Mouse (Mus musculus) embryonic facial prominence, embryonic 10.5 days (tissue): ENCODE measurements around the gene Ica1l. TPM values are rescaled to one million over a fixed set of nuclear protein-coding genes. Genes with fewer than 3 reads are reported as not detected.
A peak's percentile ranks its signal among the peaks of the same experiment; 100 is the strongest.
"Not testable (repeated sequence)": the region's sequence is repeated elsewhere in the genome, so short reads cannot be mapped to it uniquely, and the experiment has no call there.

ENCODE experiments used
- DNase-seq: peaks from one replicate; pipeline ENCODE4 v3.0.0-alpha.2; 2017; ENCODE audit warnings: low spot score
- H3K27ac ChIP-seq: fragments of 300-500 bp; sonication (generic); replicated peaks from 2 replicates; pipeline ENCODE4 v1.5.1; 2016; ENCODE audit warnings: mild to moderate bottlenecking
- H3K27me3 ChIP-seq: fragments of 300-500 bp; sonication (generic); replicated peaks from 2 replicates; pipeline ENCODE4 v1.6.1; 2016; ENCODE audit warnings: low read depth, mild to moderate bottlenecking; ENCODE audit not compliant: poor library complexity, severe bottlenecking
- H3K36me3 ChIP-seq: fragments of 300-500 bp; sonication (generic); replicated peaks from 2 replicates; pipeline ENCODE4 v1.6.1; 2016; ENCODE audit warnings: mild to moderate bottlenecking, moderate library complexity
- H3K4me1 ChIP-seq: fragments of 300-500 bp; sonication (generic); 2 replicates; pipeline ENCODE4 v1.6.1; 2016
- H3K4me3 ChIP-seq: fragments of 300-500 bp; sonication (generic); 2 replicates; pipeline ENCODE4 v1.5.1; 2016; ENCODE audit warnings: mild to moderate bottlenecking, moderate library complexity
- H3K9me3 ChIP-seq: fragments of 300-500 bp; sonication (generic); 2 replicates; pipeline ENCODE4 v1.6.1; 2016; ENCODE audit warnings: mild to moderate bottlenecking
- WGBS: fragments of 180-500 bp; shearing (Covaris S2); methylation state at CpG from one replicate; pipeline ENCODE4 v1.1.7; 2016; 5-methylcytosine and 5-hydroxymethylcytosine counted together
- polyA plus RNA-seq: library from polyadenylated mRNA; unstranded; fragments of >200 nt; fragmentation: Nextera tagmentation; extraction: Ambion mirVana; gene quantifications from 2 replicates; pipeline ENCODE4 v1.2.1, GENCODE M21; 2016

Ica1l gene
- 0.77 and 0.88 TPM in 2 replicates for polyA plus RNA-seq

GRCm38 (mm10) chr1:60042796-60043469 lies at the start of gene Ica1l:
Gene Ica1l (minus strand): TSS chr1:60043184.
- Histone ChIP-seq H3K27ac (peak within 1 kb of the TSS; percentile 77), H3K4me1 (0 out of 2 replicates have a peak, but pooled peaks cover 4% of the 10 kb centered on the region)
- WGBS = under 1% methylated on average over 99 of the region's 99 CpGs

DNA sequence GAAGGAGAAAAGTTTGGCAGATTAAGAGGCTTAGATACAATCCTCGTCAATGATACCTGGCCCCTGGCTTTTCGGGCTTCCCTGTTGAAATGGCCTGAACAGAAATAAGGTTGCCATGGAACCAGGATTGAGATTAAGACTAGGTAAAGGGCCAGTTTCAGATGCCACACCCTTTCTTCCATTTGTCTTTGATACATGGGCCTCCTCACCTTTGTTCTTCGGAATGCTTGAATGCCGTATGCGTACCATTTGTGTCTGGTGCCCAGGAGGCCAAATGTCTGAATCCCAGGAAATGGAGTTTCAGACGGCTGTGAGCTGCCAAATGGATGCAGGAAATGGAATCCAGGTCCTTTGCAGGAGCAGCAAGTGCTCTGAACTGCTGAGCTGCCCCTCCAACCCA lies 33.4 kb upstream of the Ica1l start:
- no peak for DNase-seq
- H3K4me1 ChIP-seq = no peaks in the 10 kb centered on the region
- 89% methylated on average over 6 of the region's 6 CpGs for WGBS
- H3K27me3 ChIP-seq = no peaks in the 10 kb centered on the region
- H3K27ac ChIP-seq = no peak overlapping the region
- no peak overlapping the region for H3K4me3 ChIP-seq
- no peaks in the 10 kb centered on the region for H3K9me3 ChIP-seq
- peaks cover 63% of the 10 kb centered on the region for H3K36me3 ChIP-seq

More at GRCm38 (mm10) chr1:60042796-60043469, at the start of gene Ica1l:
- DNase-seq = peak; percentile 74
- Histone ChIP-seq H3K27me3 (peaks cover 33% of the 10 kb centered on the region), H3K4me3 (peak within 1 kb of the TSS; percentile 75), H3K36me3 (no peaks in the 10 kb centered on the region), H3K9me3 (peaks cover 5% of the 10 kb centered on the region; the same call in 1 of the 2 replicates)

DNA sequence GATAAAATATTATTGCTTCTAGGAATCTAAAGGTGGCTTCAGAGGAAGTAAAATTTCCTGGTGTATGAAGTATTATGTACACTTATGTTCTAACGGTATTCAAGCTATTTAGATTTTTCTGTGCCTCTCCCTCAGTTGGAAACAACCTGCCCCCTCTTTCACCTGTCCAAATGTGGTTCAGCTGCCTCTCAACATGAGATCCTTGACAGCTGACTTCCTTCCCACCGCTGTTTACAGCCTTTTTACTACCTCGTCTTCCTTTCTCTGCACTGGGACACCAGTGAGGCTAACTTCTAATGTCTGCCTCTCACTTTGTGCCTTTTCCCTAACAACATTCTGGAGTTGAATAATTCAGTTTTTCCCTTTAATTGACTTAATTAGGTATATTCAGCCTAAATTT lies 32.6 kb upstream of the Ica1l start:
- Histone ChIP-seq H3K27ac (no peak overlapping the region), H3K4me3 (no peak overlapping the region), H3K36me3 (peaks cover 55% of the 10 kb centered on the region), H3K4me1 (no peaks in the 10 kb centered on the region), H3K9me3 (no peaks in the 10 kb centered on the region), H3K27me3 (no peaks in the 10 kb centered on the region)
- 90% methylated on average over 3 of the region's 3 CpGs for WGBS
- DNase-seq = no peak

GRCm38 (mm10) chr1:60074935-60075334 lies 32.0 kb upstream of the Ica1l start:
- Histone ChIP-seq H3K9me3 (no peaks in the 10 kb centered on the region), H3K4me3 (no peak overlapping the region), H3K27ac (no peak overlapping the region), H3K36me3 (peaks cover 49% of the 10 kb centered on the region), H3K27me3 (no peaks in the 10 kb centered on the region), H3K4me1 (no peaks in the 10 kb centered on the region)
- WGBS = 69% methylated on average over 2 of the region's 2 CpGs
- no peak for DNase-seq

GRCm38 (mm10) chr1:60070725-60071124 lies 27.7 kb upstream of the Ica1l start:
- H3K36me3 ChIP-seq, H3K4me3 ChIP-seq, H3K27me3 ChIP-seq, H3K27ac ChIP-seq, DNase-seq, H3K9me3 ChIP-seq, H3K4me1 ChIP-seq: not testable (repeated sequence)

GRCm38 (mm10) chr1:60056310-60056709 lies 13.3 kb upstream of the Ica1l start:
- Histone ChIP-seq H3K4me3 (no peak overlapping the region), H3K27me3 (no peaks in the 10 kb centered on the region), H3K4me1 (no peaks in the 10 kb centered on the region), H3K27ac (no peak overlapping the region), H3K9me3 (no peaks in the 10 kb centered on the region), H3K36me3 (no peaks in the 10 kb centered on the region)
- no peak for DNase-seq
- WGBS = 82% methylated on average over 3 of the region's 3 CpGs

- H3K4me1 ChIP-seq = no peaks in the 10 kb centered on the region
- H3K27me3 ChIP-seq = no peaks in the 10 kb centered on the region
- H3K4me3 ChIP-seq = no peak overlapping the region
- H3K27ac ChIP-seq = no peak overlapping the region
- H3K36me3 ChIP-seq = no peaks in the 10 kb centered on the region
- DNase-seq = no peak
- H3K9me3 ChIP-seq = no peaks in the 10 kb centered on the region
- 37% methylated on average over 3 of the region's 3 CpGs for WGBS
Measured at GRCm38 (mm10) chr1:60054659-60055058, 11.7 kb upstream of the Ica1l start.

GRCm38 (mm10) chr1:60047481-60047880 lies 4.5 kb upstream of the Ica1l start:
- H3K27me3 ChIP-seq = peaks cover 22% of the 10 kb centered on the region
- WGBS = 95% methylated on average over 5 of the region's 5 CpGs
- not testable (repeated sequence) for H3K4me1 ChIP-seq, H3K27ac ChIP-seq, H3K9me3 ChIP-seq, DNase-seq, H3K4me3 ChIP-seq, H3K36me3 ChIP-seq

DNA sequence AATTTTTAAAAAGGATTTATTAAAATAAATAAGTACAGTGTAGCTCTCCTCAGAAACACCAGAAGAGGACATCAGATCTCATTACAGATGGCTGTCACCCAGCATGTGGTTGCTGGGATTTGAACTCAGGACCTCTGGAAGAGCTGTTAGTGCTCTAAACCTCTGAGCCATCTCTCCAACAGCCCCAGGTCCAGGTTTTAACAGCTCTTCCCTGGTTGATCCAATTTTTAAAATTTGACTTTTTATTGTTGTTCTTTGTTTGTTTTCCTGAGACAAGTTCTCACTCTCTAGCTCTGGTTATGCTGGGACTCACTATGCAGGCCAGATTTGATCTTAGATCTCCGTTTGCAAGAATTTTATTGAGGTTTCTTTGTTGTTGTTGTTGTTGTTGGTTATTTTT lies 1.6 kb upstream of the Ica1l start:
- no peak overlapping the region for H3K4me3 ChIP-seq
- H3K4me1 ChIP-seq = 0 out of 2 replicates have a peak, but pooled peaks cover 4% of the 10 kb centered on the region
- no peaks in the 10 kb centered on the region for H3K36me3 ChIP-seq
- 84% methylated on average over 1 of the region's 1 CpGs for WGBS
- H3K27me3 ChIP-seq = peaks cover 33% of the 10 kb centered on the region
- DNase-seq = no peak
- H3K27ac ChIP-seq = no peak overlapping the region
- peaks cover 5% of the 10 kb centered on the region; the same call in 1 of the 2 replicates for H3K9me3 ChIP-seq

- Histone ChIP-seq H3K27me3 (peaks cover 33% of the 10 kb centered on the region), H3K36me3 (no peaks in the 10 kb centered on the region), H3K9me3 (peaks cover under 1% of the 10 kb centered on the region; the same call in 1 of the 2 replicates), H3K4me1 (0 out of 2 replicates have a peak, but pooled peaks cover 4% of the 10 kb centered on the region), H3K27ac (peak overlapping the region; percentile 77), H3K4me3 (peak overlapping the region; percentile 75)
- WGBS = 4% methylated on average over 19 of the region's 19 CpGs
- no peak for DNase-seq
Measured at GRCm38 (mm10) chr1:60042398-60042795, 587 bp downstream of the Ica1l start.

DNA sequence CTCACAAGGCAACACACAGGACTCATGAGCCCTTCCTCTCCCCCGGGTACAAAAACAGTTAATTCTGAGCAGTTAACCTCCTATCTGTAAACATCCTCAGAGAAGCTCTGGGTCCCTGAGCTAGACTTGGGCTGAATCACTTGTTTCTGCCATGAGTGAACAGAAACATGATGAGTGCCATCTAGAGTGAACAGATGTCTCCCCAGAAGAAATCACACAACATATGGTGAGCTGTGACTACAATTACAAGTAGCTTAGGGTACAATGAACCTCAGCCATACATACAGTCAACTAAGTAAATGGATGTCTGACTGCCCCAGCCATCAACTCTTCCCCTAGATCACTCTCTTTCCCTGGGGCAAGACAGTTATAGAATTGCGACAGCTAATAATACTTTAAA lies 7.9 kb downstream of the Ica1l start:
- no peak for DNase-seq
- WGBS = 93% methylated on average over 2 of the region's 2 CpGs
- Histone ChIP-seq H3K36me3 (no peaks in the 10 kb centered on the region), H3K4me1 (no peaks in the 10 kb centered on the region), H3K4me3 (no peak overlapping the region), H3K27me3 (no peaks in the 10 kb centered on the region), H3K9me3 (no peaks in the 10 kb centered on the region), H3K27ac (no peak overlapping the region)

GRCm38 (mm10) chr1:60017031-60017469 lies 25.9 kb downstream of the Ica1l start:
- no peak overlapping the region for H3K4me3 ChIP-seq
- H3K36me3 ChIP-seq = no peaks in the 10 kb centered on the region
- H3K27ac ChIP-seq = no peak overlapping the region
- H3K4me1 ChIP-seq = no peaks in the 10 kb centered on the region
- WGBS = 80% methylated on average over 1 of the region's 1 CpGs
- no peaks in the 10 kb centered on the region for H3K27me3 ChIP-seq
- no peaks in the 10 kb centered on the region for H3K9me3 ChIP-seq
- DNase-seq = no peak

- H3K27me3 ChIP-seq = no peaks in the 10 kb centered on the region
- no peak overlapping the region for H3K27ac ChIP-seq
- no peak for DNase-seq
- H3K36me3 ChIP-seq = no peaks in the 10 kb centered on the region
- no peak overlapping the region for H3K4me3 ChIP-seq
- WGBS = 74% methylated on average over 5 of the region's 5 CpGs
- no peaks in the 10 kb centered on the region for H3K9me3 ChIP-seq
- no peaks in the 10 kb centered on the region for H3K4me1 ChIP-seq
Measured at GRCm38 (mm10) chr1:60016136-60016611, 26.8 kb downstream of the Ica1l start.
